ENCODE assay signal across 11 mouse cellular contexts in genomic region chr11:119197618-119198563, GRCm38 (mm10). TPM values are rescaled to one million over a fixed set of nuclear protein-coding genes. Genes with fewer than 3 reads are reported as not detected.
DNase-seq lines count a peak whose midpoint lies in the region; ATAC-seq and TF ChIP-seq lines count a peak whose summit lies in the region.
"Had no signal": no experiment of that assay in that cellular context is flagged by ENCODE, and none has a peak within 500 bp of the region (broad histone marks: within the 10 kb centered on the region; RNA-seq: fewer than 3 reads in every experiment).

No protein-coding gene starts in this region.

- H3K4me1 ChIP-seq in heart, postnatal 0 days (ENCODE audit: control insufficient read depth, insufficient read depth): no peaks in the 10 kb centered on the region
- H3K4me1 ChIP-seq in forebrain, embryonic 15.5 days: peaks cover 22% of the 10 kb centered on the region

- H3K36me3 ChIP-seq in heart, postnatal 0 days (replicated peaks; ENCODE audit: control insufficient read depth, insufficient read depth, low read length): 0 out of 2 replicates have a peak, but pooled peaks cover 7% of the 10 kb centered on the region
- H3K36me3 ChIP-seq in forebrain, embryonic 15.5 days: no peaks in the 10 kb centered on the region

- WGBS in heart, postnatal 0 days: 77% methylated on average over 18 of the region's 18 CpGs
- WGBS in forebrain, embryonic 15.5 days: 76% methylated on average over 18 of the region's 18 CpGs

- no peak for TF ChIP-seq CTCF in heart, postnatal 0 days (IDR thresholded peaks at IDR 0.05; ENCODE audit: low read depth)

- ATAC-seq in heart, postnatal 0 days (ENCODE audit: insufficient read depth, low read depth): peak; percentile 54; the same call in 1 of the 2 replicates
- peak; percentile 71 for ATAC-seq in forebrain, embryonic 15.5 days (replicated peaks)

- H3K4me3 ChIP-seq in heart, postnatal 0 days (ENCODE audit: low read depth, low read length): no peak overlapping the region
- no peak overlapping the region for H3K4me3 ChIP-seq in forebrain, embryonic 15.5 days
- H3K4me3 ChIP-seq: left cerebral cortex, adult 2 months had no signal

- no peaks in the 10 kb centered on the region for H3K27me3 ChIP-seq in heart, postnatal 0 days (ENCODE audit: control insufficient read depth, insufficient read depth, low read length)
- no peaks in the 10 kb centered on the region for H3K27me3 ChIP-seq in forebrain, embryonic 15.5 days

- DNase-seq in heart, postnatal 0 days (ENCODE audit: low spot score): no peak
- DNase-seq in heart, postnatal 25 days (ENCODE audit: low spot score): no peak
- DNase-seq in retina, postnatal 1 day: peak; percentile 50
- no peak for DNase-seq in retina, embryonic 14.5 days (ENCODE audit: low spot score)
- peak; percentile 21 for DNase-seq in right cerebral cortex, postnatal 4 days
- no peak for DNase-seq in testis, postnatal 14 days (ENCODE audit: low spot score)
- DNase-seq in thymus, postnatal 36 days: no peak
- DNase-seq: kidney, adult 2 months; lung, adult 18-20 months had no signal

- intact Hi-C loops in heart, postnatal 25 days (cut with DNase I): no loop called here

- no peak overlapping the region; the same call in 1 of the 2 replicates for H3K27ac ChIP-seq in heart, postnatal 0 days (ENCODE audit: low read depth)
- peak overlapping the region; percentile 84 for H3K27ac ChIP-seq in forebrain, embryonic 15.5 days (replicated peaks)
- H3K27ac ChIP-seq: left cerebral cortex, adult 2 months had no signal

- no peak overlapping the region for H3K4me2 ChIP-seq in heart, postnatal 0 days (ENCODE audit: low read depth, low read length)
- H3K4me2 ChIP-seq in forebrain, embryonic 15.5 days (replicated peaks): peak overlapping the region; percentile 23

- H3K9me3 ChIP-seq in heart, postnatal 0 days (replicated peaks; ENCODE audit: control insufficient read depth, low read length): no peaks in the 10 kb centered on the region
- H3K9me3 ChIP-seq in forebrain, embryonic 15.5 days: no peaks in the 10 kb centered on the region

- no peak for TF ChIP-seq EP300 in heart, postnatal 0 days (IDR thresholded peaks at IDR 0.05; ENCODE audit: low read depth)

- no peak overlapping the region for H3K9ac ChIP-seq in heart, postnatal 0 days (replicated peaks; ENCODE audit: low read depth, low read length)
- H3K9ac ChIP-seq in forebrain, embryonic 15.5 days (replicated peaks): 0 out of 2 replicates have a peak overlapping the region, but pooled peaks have one; percentile 2

RNA-seq across cellular contexts. Expression of gene Tbc1d16, which starts 30.4 kb away (rescaled TPM):
- 46.4 and 50.8 TPM in 2 replicates for total RNA-seq in heart, postnatal 0 days (2014; rRNA removed; ENCODE audit: low replicate concordance)
- 12.4 and 12.9 TPM in 2 replicates for polyA plus RNA-seq in heart, postnatal 0 days (2015; fragmentation: Nextera tagmentation; extraction: Ambion mirVana)
- total RNA-seq in heart, postnatal 25 days (2021): 10 to 100 TPM; 65.1 to 66.4 TPM
- polyA plus RNA-seq in forebrain, embryonic 15.5 days (2015; fragmentation: Nextera tagmentation; extraction: Ambion mirVana): 52.4 and 54.6 TPM in 2 replicates

RNA-seq across cellular contexts. Expression of gene Ccdc40, which starts 30.5 kb away (rescaled TPM):
- total RNA-seq in heart, postnatal 0 days (2014; rRNA removed; ENCODE audit: low replicate concordance): 0.39 TPM in 1 of 2 replicates, not detected in the other
- 0.62 and 0.68 TPM in 2 replicates for polyA plus RNA-seq in heart, postnatal 0 days (2015; fragmentation: Nextera tagmentation; extraction: Ambion mirVana)
- total RNA-seq in heart, postnatal 25 days (2021): not detected
- polyA plus RNA-seq in forebrain, embryonic 15.5 days (2015; fragmentation: Nextera tagmentation; extraction: Ambion mirVana): 12.9 and 13.7 TPM in 2 replicates

Comparison
In these comparisons a context has a peak if more than half of its experiments do, and no peak if none do; other contexts are left out.
1. DNase-seq: peak in retina, postnatal 1 day (single experiment) and right cerebral cortex, postnatal 4 days (single experiment); none in heart, postnatal 0 days (single experiment), heart, postnatal 25 days (single experiment), retina, embryonic 14.5 days (single experiment), testis, postnatal 14 days (single experiment) and thymus, postnatal 36 days (0 of 2).